30 mouse cellular contexts compared by ENCODE assay signal in the genomic region with DNA sequence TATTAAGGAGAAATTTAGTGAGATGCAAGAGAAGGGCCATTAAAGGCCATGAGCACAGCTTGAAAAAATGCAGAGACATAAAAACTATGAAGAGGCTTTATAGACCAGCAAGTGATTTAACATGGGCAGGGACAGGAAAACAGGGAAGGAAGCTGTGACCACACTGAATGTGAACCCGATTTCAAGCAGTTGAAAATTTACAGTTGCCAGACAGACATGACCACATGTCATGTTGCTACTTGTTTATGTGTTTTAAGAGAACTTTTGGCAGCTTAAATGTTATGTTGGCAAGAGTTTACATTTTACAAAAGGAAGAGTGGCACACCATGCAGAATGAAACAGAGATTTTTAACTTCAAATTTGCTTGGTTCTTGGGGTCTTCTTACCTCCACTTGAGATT.
DNase-seq lines count a peak whose midpoint lies in the region; ATAC-seq and TF ChIP-seq lines count a peak whose summit lies in the region.
"Had no signal": no experiment of that assay in that cellular context is flagged by ENCODE, and none has a peak within 500 bp of the region (broad histone marks: within the 10 kb centered on the region; RNA-seq: fewer than 3 reads in every experiment).

No protein-coding gene starts in this region.

- no peak overlapping the region for H3K27ac ChIP-seq in kidney, adult 2 months (ENCODE audit: insufficient read depth, low read depth, low read length)
- no peak overlapping the region for H3K27ac ChIP-seq in kidney, embryonic 15.5 days
- H3K27ac ChIP-seq in gastrocnemius, adult 2 months, result no peak overlapping the region
- H3K27ac ChIP-seq: forebrain, embryonic 10.5 days; forebrain, embryonic 13.5 days; heart, adult 2 months; heart, embryonic 10.5 days; heart, embryonic 13.5 days; hindbrain, embryonic 10.5 days; hindbrain, embryonic 14.5 days; hindbrain, postnatal 0 days had no signal

- 32% methylated on average over 1 of the region's 1 CpGs for WGBS in kidney, adult 2 months
- 53% methylated on average over 1 of the region's 1 CpGs for WGBS in kidney, embryonic 15.5 days

- TF ChIP-seq CTCF in kidney, adult 2 months (conservative IDR thresholded peaks at IDR 0.05; ENCODE audit: insufficient read depth, insufficient read length, low read depth, low read length), result no peak
- TF ChIP-seq CTCF in gastrocnemius, adult 2 months (IDR thresholded peaks at IDR 0.05), result no peak

- TF ChIP-seq POLR2A in kidney, adult 2 months (IDR thresholded peaks at IDR 0.05; ENCODE audit: low read depth, low read length), result no peak

- no peak overlapping the region for H3K9ac ChIP-seq in kidney, embryonic 15.5 days
- H3K9ac ChIP-seq: forebrain, embryonic 13.5 days; forebrain, postnatal 0 days; heart, embryonic 13.5 days; hindbrain, embryonic 14.5 days had no signal

- no peak overlapping the region for H3K4me3 ChIP-seq in kidney, adult 2 months (ENCODE audit: insufficient read depth, low read depth, low read length)
- no peak overlapping the region for H3K4me3 ChIP-seq in kidney, embryonic 15.5 days (replicated peaks)
- no peak overlapping the region for H3K4me3 ChIP-seq in gastrocnemius, adult 2 months
- H3K4me3 ChIP-seq: forebrain, embryonic 10.5 days; forebrain, embryonic 13.5 days; heart, adult 2 months; heart, embryonic 10.5 days; heart, embryonic 13.5 days; hindbrain, embryonic 10.5 days had no signal

- peak; percentile 3 for DNase-seq in kidney, adult 2 months
- DNase-seq in adipocyte (ENCODE audit: low spot score), result peak; percentile 54
- DNase-seq in left cerebral cortex, postnatal 4 days, result no peak
- DNase-seq in gastrocnemius, adult 2 months, result no peak
- DNase-seq in lung, postnatal 36 days, result no peak
- DNase-seq: adrenal gland, adult 8-10 months; adrenal gland, postnatal 25 days; cerebellum, adult 18-20 months; cerebellum, adult 9-10 months; cerebellum, postnatal 25 days; embryo, embryonic 11 days; forebrain, postnatal 0 days; gastrocnemius, postnatal 25 days; heart, adult 2 months; heart, postnatal 14 days; kidney, adult 8-10 months had no signal

- intact Hi-C loops in left cerebral cortex, postnatal 4 days (cut with DNase I), result no loop called here
- intact Hi-C loops in gastrocnemius, adult 2 months (cut with DNase I), result no loop called here

- no peaks in the 10 kb centered on the region for H3K27me3 ChIP-seq in kidney, adult 2 months (replicated peaks; ENCODE audit: control insufficient read depth, insufficient read depth, low read length)
- peaks cover 6% of the 10 kb centered on the region; the same call in 1 of the 2 replicates for H3K27me3 ChIP-seq in kidney, embryonic 15.5 days
- H3K27me3 ChIP-seq: CH12.LX; forebrain, embryonic 13.5 days; heart, embryonic 13.5 days had no signal

- H3K9me3 ChIP-seq in kidney, embryonic 15.5 days (replicated peaks), result no peaks in the 10 kb centered on the region
- H3K9me3 ChIP-seq: forebrain, embryonic 10.5 days; forebrain, embryonic 13.5 days; G1E; heart, embryonic 10.5 days; heart, embryonic 13.5 days; hindbrain, embryonic 10.5 days had no signal

- ATAC-seq in kidney, embryonic 15.5 days (replicated peaks; ENCODE audit: low FRiP score), result no peak
- ATAC-seq in granulocyte monocyte progenitor cell, adult 5-6 weeks (replicated peaks; ENCODE audit: poor library complexity, severe bottlenecking), result peak; percentile 66
- ATAC-seq in megakaryocyte progenitor cell, adult 5-6 weeks (replicated peaks; ENCODE audit: poor library complexity), result peak; percentile 78
- ATAC-seq: forebrain, embryonic 13.5 days; forebrain, postnatal 0 days; hindbrain, postnatal 0 days; intestine, postnatal 0 days; Patski had no signal

- no peaks in the 10 kb centered on the region for H3K4me1 ChIP-seq in kidney, adult 2 months (ENCODE audit: control insufficient read depth, insufficient read depth, low read length)
- H3K4me1 ChIP-seq in kidney, embryonic 15.5 days, result no peaks in the 10 kb centered on the region
- H3K4me1 ChIP-seq: forebrain, embryonic 10.5 days; forebrain, embryonic 13.5 days; heart, embryonic 10.5 days; heart, embryonic 13.5 days; hindbrain, embryonic 10.5 days had no signal

- no peak overlapping the region for H3K4me2 ChIP-seq in kidney, embryonic 15.5 days
- H3K4me2 ChIP-seq: forebrain, embryonic 13.5 days; heart, embryonic 13.5 days; hindbrain, embryonic 14.5 days had no signal

- H3K36me3 ChIP-seq in kidney, adult 2 months (ENCODE audit: control insufficient read depth, insufficient read depth, low read length), result no peaks in the 10 kb centered on the region
- H3K36me3 ChIP-seq in kidney, embryonic 15.5 days, result no peaks in the 10 kb centered on the region
- H3K36me3 ChIP-seq: forebrain, embryonic 10.5 days; G1E; heart, embryonic 10.5 days; heart, embryonic 13.5 days; hindbrain, embryonic 10.5 days had no signal

Comparison
In these comparisons a context has a peak if more than half of its experiments do, and no peak if none do; other contexts are left out.
1. DNase-seq: peak in kidney, adult 2 months (single experiment) and adipocyte (single experiment); none in left cerebral cortex, postnatal 4 days (single experiment), gastrocnemius, adult 2 months (single experiment) and lung, postnatal 36 days (single experiment).